Mouse (Mus musculus) lung, postnatal 0 days (tissue): ENCODE results near the gene Galk1.

Experiments used
- CTCF ChIP-seq: IDR thresholded peaks from 2 replicates; pipeline ENCODE4 v1.5.1; 2016; ENCODE audit warnings: antibody characterized with exemption, mild to moderate bottlenecking
- EP300 ChIP-seq: IDR thresholded peaks from 2 replicates; pipeline ENCODE4 v1.6.1; 2016; ENCODE audit warnings: antibody characterized with exemption, mild to moderate bottlenecking, control low read depth

DNA sequence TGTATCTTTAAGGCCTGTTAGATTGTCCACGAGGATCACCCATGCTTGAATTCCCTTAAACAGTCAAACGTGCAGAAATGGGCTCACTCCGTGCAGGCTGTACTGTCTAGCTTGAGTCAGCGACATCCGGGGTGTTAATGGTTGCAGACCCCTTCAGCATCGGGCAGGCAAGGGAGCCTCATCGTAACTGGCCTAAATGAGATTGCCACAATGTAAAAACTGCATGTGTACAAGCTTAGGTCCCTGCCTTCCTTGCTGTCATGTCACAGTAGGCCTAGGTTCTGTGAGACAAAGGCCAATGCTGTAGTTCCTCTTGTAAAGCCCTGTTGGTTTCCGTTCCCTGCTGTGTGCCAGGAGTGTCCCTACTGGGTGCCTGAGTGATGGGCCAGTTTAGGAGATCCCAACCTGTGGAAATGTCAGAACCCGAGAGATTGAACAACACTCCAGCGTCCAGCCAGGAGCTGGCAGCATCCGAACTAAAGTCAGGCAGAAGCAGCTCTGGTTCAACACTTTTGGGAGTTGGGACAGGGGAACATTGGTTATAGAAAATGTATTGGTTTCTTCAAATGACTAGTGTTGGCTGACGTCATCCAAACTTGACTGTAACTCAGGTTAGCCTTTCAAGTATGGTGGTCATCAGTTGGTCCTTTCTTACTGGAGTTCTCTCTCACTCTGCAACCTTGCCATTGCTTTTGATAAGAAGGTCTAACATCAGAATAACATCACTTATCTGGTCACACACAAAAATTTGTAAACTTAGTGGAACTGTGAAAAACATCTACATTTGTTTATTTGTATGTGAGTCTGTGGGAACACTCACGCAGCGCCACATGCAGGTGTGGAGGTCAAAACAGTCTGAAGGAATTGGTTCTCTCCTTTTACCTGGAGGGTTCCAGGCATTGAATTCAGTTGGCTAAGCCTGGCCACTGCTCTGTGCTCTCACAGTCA, 18.7 kb upstream of the Galk1 start:
- TF ChIP-seq CTCF, result 0 out of 2 replicates have a peak, but pooled peaks have one; percentile 1
- TF ChIP-seq EP300, result no peak
